Mouse (Mus musculus) lung, adult 2 months (tissue): ENCODE measurements at regions not wholly inside any gene's neighbourhood (a gene's known extent, or its start where the extent isn't known, plus 50 kb on each side); places are given as distances from the start of the nearest gene placed in this dataset.

Source experiments
- CTCF ChIP-seq: fragments of 200-500 bp; IDR thresholded peaks from 2 replicates; pipeline ENCODE4 v1.5.1; 2011; ENCODE audit warnings: mild to moderate bottlenecking, low read length, control low read depth; ENCODE audit not compliant: insufficient read depth
- POLR2A ChIP-seq: fragments of 200-500 bp; IDR thresholded peaks from 2 replicates; pipeline ENCODE4 v1.6.1; 2011; ENCODE audit warnings: low read depth, mild to moderate bottlenecking, control low read depth, low read length, borderline replicate concordance; ENCODE audit errors: extremely low read depth

DNA sequence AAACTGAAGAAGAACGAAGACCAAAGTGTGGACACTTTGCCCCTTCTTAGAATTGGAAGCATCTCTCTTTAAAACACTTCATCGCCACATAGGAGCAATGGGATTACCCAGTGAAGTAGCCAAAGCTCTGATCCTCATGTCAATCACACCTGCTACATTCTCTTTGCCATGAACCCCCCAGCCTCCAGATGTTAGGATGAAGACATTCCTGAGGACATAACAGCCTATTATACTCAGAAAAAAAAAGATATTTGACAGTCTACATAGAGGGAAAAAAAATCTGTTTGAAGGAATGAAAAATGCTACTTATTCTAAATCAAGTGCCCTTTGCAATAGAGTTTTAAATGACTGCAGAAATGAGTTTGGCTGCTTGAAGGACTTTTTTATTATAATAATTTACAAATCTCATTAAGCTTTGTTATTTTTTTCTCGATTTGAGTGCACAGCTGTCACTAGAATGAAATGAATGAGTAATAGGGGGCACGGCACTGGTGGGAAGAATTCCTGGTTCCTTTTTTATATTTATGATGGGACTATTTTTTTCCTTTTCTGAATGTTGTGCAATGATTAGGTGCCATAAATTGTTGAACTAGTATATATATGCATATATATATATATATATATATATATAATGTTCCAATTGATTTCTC is 618.8 kb downstream of the Rapgef2 start:
- no peak for TF ChIP-seq POLR2A
- no peak for TF ChIP-seq CTCF
